Mouse (Mus musculus): ENCODE data around the gene Wnk2.

- TF ChIP-seq CTCF (conservative IDR thresholded peaks at IDR 0.05; ENCODE audit: insufficient read depth, insufficient read length, low read depth, low read length) (no peak), POLR2A (IDR thresholded peaks at IDR 0.05; ENCODE audit: low read depth, low read length) (no peak)
These were observed 43.3 kb upstream of the Wnk2 start for GRCm38 (mm10) chr13:49190876-49191672.
